ENCODE assay signal across 13 mouse cellular contexts in the genomic region with DNA sequence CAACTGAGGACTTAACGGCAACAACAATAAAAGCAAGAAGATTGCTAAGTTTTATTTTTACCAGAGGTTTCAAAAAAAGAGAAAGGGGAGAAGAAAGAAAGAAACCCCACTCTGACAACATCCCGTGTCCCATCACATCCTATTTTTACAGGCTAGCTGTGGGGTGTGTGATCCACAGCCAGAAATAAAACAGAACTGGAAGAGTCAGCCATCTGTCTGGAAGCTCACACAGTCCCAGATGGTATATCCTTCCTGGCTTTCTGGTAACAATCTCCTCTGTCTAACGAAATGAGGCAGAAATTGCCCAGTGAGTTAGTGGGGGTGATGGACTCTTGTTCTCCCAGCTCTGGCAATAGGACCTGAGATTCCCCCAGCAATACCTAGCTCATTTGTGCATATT.
DNase-seq lines count a peak whose midpoint lies in the region; ATAC-seq lines count a peak whose summit lies in the region.
"Had no signal": no experiment of that assay in that cellular context is flagged by ENCODE, and none has a peak within 500 bp of the region (broad histone marks: within the 10 kb centered on the region; RNA-seq: fewer than 3 reads in every experiment).

No protein-coding gene starts in this region.

- no peaks in the 10 kb centered on the region for H3K4me1 ChIP-seq in forebrain, embryonic 15.5 days
- no peaks in the 10 kb centered on the region for H3K4me1 ChIP-seq in forebrain, embryonic 10.5 days
- no peaks in the 10 kb centered on the region; the same call in 1 of the 2 replicates for H3K4me1 ChIP-seq in forebrain, embryonic 16.5 days (replicated peaks; ENCODE audit: control insufficient read depth, insufficient read depth, low read length)
- peaks cover 6% of the 10 kb centered on the region; the same call in 1 of the 2 replicates for H3K4me1 ChIP-seq in midbrain, embryonic 16.5 days (ENCODE audit: control insufficient read depth, insufficient read depth, low read length)
- H3K4me1 ChIP-seq: hindbrain, embryonic 15.5 days; midbrain, embryonic 10.5 days had no signal

- no peaks in the 10 kb centered on the region for H3K36me3 ChIP-seq in forebrain, embryonic 15.5 days
- no peaks in the 10 kb centered on the region for H3K36me3 ChIP-seq in forebrain, embryonic 10.5 days (replicated peaks)
- H3K36me3 ChIP-seq in forebrain, embryonic 16.5 days (ENCODE audit: control insufficient read depth, insufficient read depth) = no peaks in the 10 kb centered on the region
- H3K36me3 ChIP-seq in midbrain, embryonic 16.5 days (ENCODE audit: control insufficient read depth, insufficient read depth, low read length) = no peaks in the 10 kb centered on the region
- H3K36me3 ChIP-seq: hindbrain, embryonic 15.5 days; midbrain, embryonic 10.5 days had no signal

- H3K27ac ChIP-seq in forebrain, embryonic 15.5 days (replicated peaks) = peak overlapping the region; percentile 50
- H3K27ac ChIP-seq in forebrain, embryonic 10.5 days = no peak overlapping the region
- H3K27ac ChIP-seq in forebrain, embryonic 16.5 days (ENCODE audit: low read length) = 0 out of 2 replicates have a peak overlapping the region, but pooled peaks have one; percentile 16
- H3K27ac ChIP-seq in midbrain, embryonic 16.5 days (ENCODE audit: low read length) = no peak overlapping the region
- H3K27ac ChIP-seq: hindbrain, embryonic 15.5 days; liver, embryonic 14.5 days; midbrain, embryonic 10.5 days had no signal

- H3K4me3 ChIP-seq in forebrain, embryonic 15.5 days = no peak overlapping the region
- no peak overlapping the region for H3K4me3 ChIP-seq in forebrain, embryonic 10.5 days
- H3K4me3 ChIP-seq in forebrain, embryonic 16.5 days (replicated peaks; ENCODE audit: low read length) = no peak overlapping the region
- H3K4me3 ChIP-seq in midbrain, embryonic 16.5 days (ENCODE audit: low read depth, low read length) = no peak overlapping the region
- H3K4me3 ChIP-seq: hindbrain, embryonic 15.5 days; midbrain, embryonic 10.5 days had no signal

- no peak for DNase-seq in forebrain, embryonic 10.5 days (ENCODE audit: extremely low spot score, low spot score)
- DNase-seq in layer of hippocampus, postnatal 14 days (ENCODE audit: low spot score in 2 of 2) = peak; percentile 43 to 61
- DNase-seq in right cerebral cortex, postnatal 25 days = peak; percentile 65
- DNase-seq in ovary, postnatal 14 days (ENCODE audit: low spot score) = no peak
- no peak for DNase-seq in gastrocnemius, adult 8-10 months (ENCODE audit: low spot score in 2 of 2)
- DNase-seq: B cell, adult 2 months; kidney, postnatal 25 days had no signal

- H3K27me3 ChIP-seq in forebrain, embryonic 15.5 days = no peaks in the 10 kb centered on the region
- H3K27me3 ChIP-seq in forebrain, embryonic 10.5 days (ENCODE audit: poor library complexity, severe bottlenecking) = no peaks in the 10 kb centered on the region
- no peaks in the 10 kb centered on the region for H3K27me3 ChIP-seq in forebrain, embryonic 16.5 days (replicated peaks; ENCODE audit: control insufficient read depth, insufficient read depth, low read length)
- H3K27me3 ChIP-seq in midbrain, embryonic 16.5 days (ENCODE audit: control insufficient read depth, insufficient read depth, low read depth, low read length) = no peaks in the 10 kb centered on the region
- H3K27me3 ChIP-seq: hindbrain, embryonic 15.5 days had no signal

- H3K9me3 ChIP-seq in forebrain, embryonic 15.5 days = no peaks in the 10 kb centered on the region
- no peaks in the 10 kb centered on the region for H3K9me3 ChIP-seq in forebrain, embryonic 10.5 days
- H3K9me3 ChIP-seq in forebrain, embryonic 16.5 days (ENCODE audit: control insufficient read depth, low read length) = no peaks in the 10 kb centered on the region
- no peaks in the 10 kb centered on the region for H3K9me3 ChIP-seq in midbrain, embryonic 16.5 days (replicated peaks; ENCODE audit: control insufficient read depth, low read length, poor library complexity, severe bottlenecking)
- H3K9me3 ChIP-seq: hindbrain, embryonic 15.5 days; midbrain, embryonic 10.5 days had no signal

- no peak overlapping the region for H3K9ac ChIP-seq in forebrain, embryonic 15.5 days (replicated peaks)
- no peak overlapping the region for H3K9ac ChIP-seq in forebrain, embryonic 16.5 days (replicated peaks; ENCODE audit: low read depth, low read length)
- no peak overlapping the region for H3K9ac ChIP-seq in midbrain, embryonic 16.5 days (ENCODE audit: low read depth, low read length)
- H3K9ac ChIP-seq: hindbrain, embryonic 15.5 days; liver, embryonic 14.5 days had no signal

- WGBS in forebrain, embryonic 15.5 days = 49% methylated on average over 3 of the region's 3 CpGs
- 82% methylated on average over 3 of the region's 3 CpGs for WGBS in forebrain, embryonic 10.5 days
- 53% methylated on average over 3 of the region's 3 CpGs for WGBS in forebrain, embryonic 16.5 days
- WGBS in midbrain, embryonic 16.5 days = 78% methylated on average over 3 of the region's 3 CpGs

- ATAC-seq in forebrain, embryonic 15.5 days (replicated peaks) = peak; percentile 85
- peak; percentile 86 for ATAC-seq in forebrain, embryonic 16.5 days
- no peak for ATAC-seq in midbrain, embryonic 16.5 days

- H3K4me2 ChIP-seq in forebrain, embryonic 15.5 days (replicated peaks) = no peak overlapping the region
- no peak overlapping the region for H3K4me2 ChIP-seq in forebrain, embryonic 16.5 days (ENCODE audit: low read length)
- no peak overlapping the region for H3K4me2 ChIP-seq in midbrain, embryonic 16.5 days (ENCODE audit: low read length)
- H3K4me2 ChIP-seq: hindbrain, embryonic 15.5 days had no signal

Comparison
In these comparisons a context has a peak if more than half of its experiments do, and no peak if none do; other contexts are left out.
1. H3K27ac ChIP-seq: peak in forebrain, embryonic 15.5 days (single experiment) and forebrain, embryonic 16.5 days (single experiment); none in forebrain, embryonic 10.5 days (single experiment) and midbrain, embryonic 16.5 days (single experiment).
2. DNase-seq: peak in layer of hippocampus, postnatal 14 days (2 of 2) and right cerebral cortex, postnatal 25 days (single experiment); none in forebrain, embryonic 10.5 days (single experiment), ovary, postnatal 14 days (single experiment) and gastrocnemius, adult 8-10 months (0 of 2).